8 mouse cellular contexts compared by ENCODE assay signal in genomic region chr2:152553774-152554423, GRCm38 (mm10). TPM values are rescaled to one million over a fixed set of nuclear protein-coding genes. Genes with fewer than 3 reads are reported as not detected.
A peak's percentile ranks its signal among the peaks of the same experiment; 100 is the strongest.
DNase-seq lines count a peak whose midpoint lies in the region; ATAC-seq and TF ChIP-seq lines count a peak whose summit lies in the region.

No protein-coding gene starts in this region.

- no peaks in the 10 kb centered on the region for H3K9me3 ChIP-seq in midbrain, postnatal 0 days (ENCODE audit: low read length)

- TF ChIP-seq CTCF in midbrain, postnatal 0 days (IDR thresholded peaks at IDR 0.05), result peak; percentile 83
- TF ChIP-seq CTCF in testis, adult 2 months (IDR thresholded peaks at IDR 0.05; ENCODE audit: control insufficient read depth, insufficient read depth, insufficient replicate concordance, low read depth, low read length), result peak; percentile 74

- peak overlapping the region; percentile 37 for H3K4me2 ChIP-seq in midbrain, postnatal 0 days (ENCODE audit: low read depth, low read length, poor library complexity, severe bottlenecking)

- no peak overlapping the region for H3K27ac ChIP-seq in midbrain, postnatal 0 days (ENCODE audit: low read depth, low read length)
- H3K27ac ChIP-seq in testis, adult 2 months (ENCODE audit: control insufficient read depth, insufficient read depth, low read depth, low read length), result no peak overlapping the region

- H3K27me3 ChIP-seq in midbrain, postnatal 0 days (ENCODE audit: insufficient read depth, low read length), result no peaks in the 10 kb centered on the region
- no peaks in the 10 kb centered on the region for H3K27me3 ChIP-seq in testis, adult 2 months (ENCODE audit: control insufficient read depth, insufficient read depth, low read length)

- DNase-seq in heart, adult 11 months, result peak; percentile 72
- no peak for DNase-seq in heart, postnatal 25 days (ENCODE audit: low spot score)
- DNase-seq in cerebellum, postnatal 4 days (ENCODE audit: low spot score in 2 of 2), result peak; percentile 32 to 62
- DNase-seq in gastrocnemius, postnatal 10 days, result peak; percentile 69
- DNase-seq in kidney, adult 11 months, result peak; percentile 36
- DNase-seq in left cerebral cortex, postnatal 4 days, result peak; percentile 59
- DNase-seq in midbrain, postnatal 0 days (ENCODE audit: low spot score), result peak; percentile 72

- no peaks in the 10 kb centered on the region; the same call in 1 of the 2 replicates for H3K4me1 ChIP-seq in midbrain, postnatal 0 days (ENCODE audit: insufficient read depth, low read length)
- H3K4me1 ChIP-seq in testis, adult 2 months (ENCODE audit: control insufficient read depth, insufficient read depth, low read length), result peaks cover 2% of the 10 kb centered on the region; the same call in 1 of the 2 replicates

- TF ChIP-seq POLR2A in testis, adult 2 months (IDR thresholded peaks at IDR 0.05; ENCODE audit: control insufficient read depth, low read depth, low read length), result no peak

- H3K36me3 ChIP-seq in midbrain, postnatal 0 days (ENCODE audit: insufficient read depth, low read length), result no peaks in the 10 kb centered on the region
- no peaks in the 10 kb centered on the region for H3K36me3 ChIP-seq in testis, adult 2 months (ENCODE audit: control insufficient read depth, insufficient read depth, low read length)

- peak overlapping the region; percentile 14; the same call in 1 of the 2 replicates for H3K4me3 ChIP-seq in midbrain, postnatal 0 days (ENCODE audit: low read depth, low read length)
- no peak overlapping the region for H3K4me3 ChIP-seq in testis, adult 2 months (ENCODE audit: control insufficient read depth, low read depth, low read length)

- no peak for ATAC-seq in midbrain, postnatal 0 days (ENCODE audit: low FRiP score)

- 0 out of 2 replicates have a peak overlapping the region, but pooled peaks have one; percentile 29 for H3K9ac ChIP-seq in midbrain, postnatal 0 days (replicated peaks; ENCODE audit: low read length, poor library complexity, severe bottlenecking)

- intact Hi-C loops in heart, postnatal 25 days (cut with DNase I), result loop anchor here (5.0 kb wide), 1 partner anchor 103 kb away; no protein-coding TSS in a partner anchor
- intact Hi-C loops in left cerebral cortex, postnatal 4 days (cut with DNase I), result no loop called here

- 11% methylated on average over 16 of the region's 16 CpGs for WGBS in midbrain, postnatal 0 days

RNA-seq across cellular contexts. Expression of gene Defb29, which starts 14.0 kb away (rescaled TPM):
- not detected for total RNA-seq in heart, postnatal 25 days (2021)
- total RNA-seq in gastrocnemius, postnatal 10 days (2021), result not detected
- not detected for total RNA-seq in left cerebral cortex, postnatal 4 days (2021)
- total RNA-seq in midbrain, postnatal 0 days (2014; rRNA removed), result not detected in 2 replicates
- polyA plus RNA-seq in midbrain, postnatal 0 days (2015; fragmentation: Nextera tagmentation; extraction: Ambion mirVana), result not detected in 2 replicates
- polyA plus RNA-seq in testis, adult 2 months (2012; rRNA removed), result not detected in 2 replicates

RNA-seq across cellular contexts. Expression of gene Gm17416, which starts 15.2 kb away (rescaled TPM):
- total RNA-seq in heart, postnatal 25 days (2021), result not detected
- not detected for total RNA-seq in gastrocnemius, postnatal 10 days (2021)
- not detected for total RNA-seq in left cerebral cortex, postnatal 4 days (2021)
- not detected in 2 replicates for total RNA-seq in midbrain, postnatal 0 days (2014; rRNA removed)
- not detected in 2 replicates for polyA plus RNA-seq in midbrain, postnatal 0 days (2015; fragmentation: Nextera tagmentation; extraction: Ambion mirVana)
- not detected in 2 replicates for polyA plus RNA-seq in testis, adult 2 months (2012; rRNA removed)

RNA-seq across cellular contexts. Expression of gene Defb21, which starts 18.6 kb away (rescaled TPM):
- not detected for total RNA-seq in heart, postnatal 25 days (2021)
- not detected for total RNA-seq in gastrocnemius, postnatal 10 days (2021)
- not detected for total RNA-seq in left cerebral cortex, postnatal 4 days (2021)
- total RNA-seq in midbrain, postnatal 0 days (2014; rRNA removed), result not detected in 2 replicates
- not detected in 2 replicates for polyA plus RNA-seq in midbrain, postnatal 0 days (2015; fragmentation: Nextera tagmentation; extraction: Ambion mirVana)
- 4.1 and 4.5 TPM in 2 replicates for polyA plus RNA-seq in testis, adult 2 months (2012; rRNA removed)

RNA-seq across cellular contexts. Expression of gene Defb19, which starts 26.2 kb away (rescaled TPM):
- total RNA-seq in heart, postnatal 25 days (2021), result not detected
- total RNA-seq in gastrocnemius, postnatal 10 days (2021), result not detected
- total RNA-seq in left cerebral cortex, postnatal 4 days (2021), result not detected
- total RNA-seq in midbrain, postnatal 0 days (2014; rRNA removed), result not detected in 2 replicates
- not detected in 2 replicates for polyA plus RNA-seq in midbrain, postnatal 0 days (2015; fragmentation: Nextera tagmentation; extraction: Ambion mirVana)
- 710 and 946 TPM in 2 replicates for polyA plus RNA-seq in testis, adult 2 months (2012; rRNA removed)

RNA-seq across cellular contexts. Expression of gene Defb28, which starts 35.8 kb away (rescaled TPM):
- not detected for total RNA-seq in heart, postnatal 25 days (2021)
- total RNA-seq in gastrocnemius, postnatal 10 days (2021), result not detected
- total RNA-seq in left cerebral cortex, postnatal 4 days (2021), result not detected
- not detected in 2 replicates for total RNA-seq in midbrain, postnatal 0 days (2014; rRNA removed)
- not detected in 2 replicates for polyA plus RNA-seq in midbrain, postnatal 0 days (2015; fragmentation: Nextera tagmentation; extraction: Ambion mirVana)
- 108 TPM in 1 of 2 replicates, not detected in the other for polyA plus RNA-seq in testis, adult 2 months (2012; rRNA removed)
